Mouse (Mus musculus) testis, adult 2 months (tissue): ENCODE results near the gene Nupr1.

Source experiments
- CTCF ChIP-seq: fragments of 200-500 bp; IDR thresholded peaks from 2 replicates; pipeline ENCODE4 v1.5.1; 2012; ENCODE audit warnings: low read depth, mild to moderate bottlenecking, inconsistent platforms, low read length, moderate library complexity; ENCODE audit not compliant: control insufficient read depth, insufficient read depth, insufficient replicate concordance
- POLR2A ChIP-seq: fragments of 200-500 bp; IDR thresholded peaks from 2 replicates; pipeline ENCODE4 v1.6.1; 2012; ENCODE audit warnings: low read depth, mild to moderate bottlenecking, inconsistent platforms, low read length, moderate library complexity; ENCODE audit not compliant: control insufficient read depth

GRCm38 (mm10) chr7:126596414-126596813, 34.2 kb downstream of the Nupr1 start:
- no peak for TF ChIP-seq CTCF
- TF ChIP-seq POLR2A, result no peak
